Mouse (Mus musculus): ENCODE results near the gene Ttyh1. TPM values are rescaled to one million over a fixed set of nuclear protein-coding genes. Genes with fewer than 3 reads are reported as not detected.

Ttyh1 gene
- total RNA-seq (2017): 0.12 TPM in 1 of 2 replicates, not detected in the other

DNA sequence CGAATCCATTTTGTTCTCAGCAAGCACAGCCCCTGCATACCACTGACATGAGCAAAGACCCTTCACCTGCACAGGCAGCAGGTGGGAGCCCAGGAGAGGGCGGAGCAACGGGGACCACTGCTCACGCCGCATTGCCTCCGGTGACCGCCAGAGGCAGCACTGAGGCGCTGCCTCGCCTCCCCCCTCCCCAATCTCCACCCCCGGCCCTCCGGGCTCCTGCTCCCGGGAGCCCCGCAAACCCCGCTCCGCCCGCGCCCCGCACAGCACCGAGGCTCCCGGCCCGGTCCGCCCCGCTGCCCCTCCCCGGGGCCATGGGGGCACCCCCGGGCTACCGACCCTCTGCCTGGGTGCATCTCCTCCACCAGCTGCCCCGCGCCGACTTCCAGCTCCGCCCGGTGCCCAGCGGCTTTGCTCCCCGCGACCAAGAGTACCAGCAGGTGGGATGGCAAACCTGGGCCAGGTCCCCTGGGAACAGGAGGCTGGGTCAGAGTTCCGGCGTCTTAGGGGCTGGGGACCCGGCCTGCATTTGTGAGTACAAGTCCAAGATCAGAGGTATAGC is at the start of gene Ttyh1:
Gene Ttyh1, plus strand, starts transcription at position 65 of the 559 bp plus-strand sequence.
- no peak for ATAC-seq (ENCODE audit: extremely low read depth, insufficient number of reproducible peaks, low FRiP score, poor library complexity, severe bottlenecking)

DNA sequence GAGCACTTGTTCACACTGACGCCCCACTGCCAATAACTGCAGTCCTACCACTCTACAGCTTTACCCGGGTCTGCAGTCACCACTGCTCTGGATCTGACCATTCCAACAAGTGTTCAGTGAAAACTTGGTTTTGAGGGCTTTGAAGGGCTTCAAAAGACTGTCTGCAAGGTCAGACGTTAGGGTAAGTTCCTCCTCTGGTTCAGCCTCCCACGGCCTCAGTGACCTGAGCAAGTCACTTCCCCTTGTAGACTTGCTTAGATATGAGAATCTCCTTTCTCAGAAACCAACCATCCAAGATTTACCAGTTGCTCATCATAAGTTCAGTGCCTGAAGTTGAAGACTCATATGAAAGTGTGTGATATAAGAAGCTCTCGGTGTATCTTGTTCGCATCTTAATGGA is 48.1 kb upstream of the Ttyh1 start:
- ATAC-seq (ENCODE audit: extremely low read depth, insufficient number of reproducible peaks, low FRiP score, poor library complexity, severe bottlenecking): peak; percentile 59

DNA sequence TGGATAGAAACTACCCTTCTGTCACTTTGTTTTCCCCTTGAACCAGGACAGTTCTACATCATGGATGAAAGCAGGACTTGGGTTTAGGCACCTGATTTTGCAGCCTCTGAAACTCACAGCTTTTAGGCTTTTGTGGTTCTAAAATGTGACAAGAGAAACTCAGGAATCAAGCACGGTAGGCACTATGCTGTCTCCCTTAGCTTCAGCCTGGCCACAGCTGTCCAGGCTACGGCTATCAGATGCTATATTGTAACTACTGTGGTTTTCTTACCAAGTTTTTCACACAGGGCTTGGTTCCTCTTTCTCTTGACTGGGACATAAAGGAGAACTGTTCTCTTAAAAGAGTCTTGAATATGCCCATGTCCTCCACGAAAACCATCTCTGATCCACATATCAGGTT is 46.1 kb upstream of the Ttyh1 start:
- ATAC-seq (ENCODE audit: extremely low read depth, insufficient number of reproducible peaks, low FRiP score, poor library complexity, severe bottlenecking): peak; percentile 82

DNA sequence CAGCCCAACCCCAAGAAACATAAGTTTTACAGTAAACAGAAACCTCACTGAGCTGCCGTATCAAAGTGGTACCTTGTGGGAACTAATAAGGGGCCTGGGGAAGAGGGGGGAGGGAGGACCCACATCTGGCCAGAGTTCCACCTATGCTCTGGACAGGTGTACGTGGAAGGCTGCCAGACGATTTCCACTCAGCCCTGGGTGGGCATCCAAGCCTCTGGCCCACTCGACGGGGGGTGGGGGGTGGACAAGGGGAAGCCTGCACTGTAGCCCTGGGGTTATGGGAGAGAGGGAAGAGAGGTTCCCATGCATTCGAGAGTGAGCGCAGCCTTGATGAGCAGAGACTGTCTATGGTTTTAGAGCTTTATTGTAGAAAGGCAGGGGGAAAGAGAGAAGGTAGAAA is 39.7 kb upstream of the Ttyh1 start:
- no peak for ATAC-seq (ENCODE audit: extremely low read depth, insufficient number of reproducible peaks, low FRiP score, poor library complexity, severe bottlenecking)

DNA sequence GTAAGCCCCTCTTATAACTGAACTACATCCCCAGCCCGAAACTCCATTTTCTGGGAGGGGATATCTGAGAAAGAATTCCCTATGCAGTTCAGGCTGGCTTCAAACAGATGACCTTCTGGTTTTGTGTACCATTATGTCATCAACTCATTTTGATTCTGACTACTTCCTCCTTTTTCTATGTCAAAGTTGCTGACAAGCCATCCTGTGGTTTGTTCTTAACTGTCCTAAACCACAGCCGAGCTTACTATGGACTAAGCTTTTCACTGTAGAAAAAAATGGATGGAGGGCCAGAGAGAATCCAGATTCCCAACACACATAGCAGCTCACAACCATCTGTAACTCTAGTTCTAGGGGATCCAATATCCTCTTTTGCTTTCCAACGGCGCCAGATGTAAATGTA is 38.7 kb upstream of the Ttyh1 start:
- peak; percentile 81 for ATAC-seq (ENCODE audit: extremely low read depth, insufficient number of reproducible peaks, low FRiP score, poor library complexity, severe bottlenecking)

DNA sequence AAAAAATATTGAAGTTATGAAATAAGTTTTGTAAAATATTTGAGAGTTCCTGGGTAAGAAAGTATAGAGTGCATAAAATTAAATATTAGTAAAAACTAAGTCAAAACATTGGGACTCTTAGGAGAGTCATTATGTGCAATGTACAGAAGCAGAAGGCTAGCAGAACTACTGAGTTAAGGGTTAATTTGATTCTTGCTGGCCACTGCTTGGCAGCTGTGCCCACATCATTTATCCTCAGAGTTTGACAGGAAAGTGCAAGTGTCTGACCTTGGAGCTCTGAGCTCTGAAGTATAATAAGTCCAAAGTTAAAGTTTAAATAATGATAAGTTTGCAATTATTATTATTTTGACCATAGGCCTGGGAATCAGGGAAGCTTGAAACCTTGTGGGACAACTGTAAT is 37.5 kb upstream of the Ttyh1 start:
- ATAC-seq (ENCODE audit: extremely low read depth, insufficient number of reproducible peaks, low FRiP score, poor library complexity, severe bottlenecking): no peak

DNA sequence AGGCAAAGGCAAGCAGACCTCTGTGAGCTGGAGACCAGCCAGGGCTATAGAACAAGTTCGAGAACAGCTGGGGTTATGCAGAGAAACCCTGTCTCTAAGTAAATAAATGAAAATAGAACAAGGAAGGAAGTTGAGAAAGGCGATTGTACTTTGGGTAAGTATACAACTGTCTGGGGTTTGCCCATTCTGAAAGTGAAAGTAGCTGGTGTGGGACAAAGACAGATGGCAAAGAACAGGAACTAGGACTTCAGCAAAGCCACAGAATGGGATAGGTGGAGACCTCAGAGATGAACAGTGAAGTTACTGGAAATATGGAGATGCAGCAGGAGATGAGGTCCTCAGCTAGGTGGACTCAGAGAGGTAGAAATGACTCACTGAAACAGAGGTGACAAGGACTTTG is 36.4 kb upstream of the Ttyh1 start:
- peak; percentile 81 for ATAC-seq (ENCODE audit: extremely low read depth, insufficient number of reproducible peaks, low FRiP score, poor library complexity, severe bottlenecking)

DNA sequence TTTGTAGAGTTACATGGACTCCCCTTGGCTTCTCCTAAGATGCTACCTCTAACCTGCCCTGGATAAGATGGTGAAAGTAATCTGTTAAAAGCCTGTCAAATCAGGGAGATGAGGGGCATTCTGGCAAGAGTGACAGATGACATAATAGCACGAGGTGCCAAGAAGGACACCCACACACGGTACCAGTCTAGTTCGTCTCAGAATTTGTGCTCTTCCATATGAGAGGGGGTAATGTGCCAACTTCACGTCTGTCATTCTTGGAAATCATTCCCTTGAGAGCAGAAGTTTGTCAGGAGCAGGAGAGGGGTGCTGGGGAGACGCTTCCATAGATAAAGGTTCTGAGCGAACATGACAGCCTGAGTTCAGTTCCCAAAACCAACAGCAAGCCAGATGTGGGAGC is 35.0 kb upstream of the Ttyh1 start:
- ATAC-seq (ENCODE audit: extremely low read depth, insufficient number of reproducible peaks, low FRiP score, poor library complexity, severe bottlenecking): no peak

DNA sequence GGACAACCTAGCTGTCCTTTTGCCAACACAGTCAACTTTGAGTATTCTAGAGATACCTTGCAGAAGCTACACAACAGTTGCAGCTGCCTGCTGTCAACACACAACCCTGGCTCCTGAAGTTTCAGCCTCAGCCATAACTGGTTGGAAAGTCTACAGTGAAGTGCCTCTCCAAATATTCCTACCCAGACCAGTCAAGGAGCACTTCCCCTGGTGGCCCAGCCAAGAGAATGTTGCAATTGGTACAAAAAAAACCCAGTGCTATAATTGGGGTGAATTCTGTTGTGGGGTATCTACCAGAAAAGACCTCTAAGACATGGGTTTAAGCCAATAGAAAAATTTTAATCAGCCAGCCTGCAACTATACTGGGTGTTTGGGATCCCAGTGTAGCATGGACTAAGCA is 33.6 kb upstream of the Ttyh1 start:
- no peak for ATAC-seq (ENCODE audit: extremely low read depth, insufficient number of reproducible peaks, low FRiP score, poor library complexity, severe bottlenecking)

DNA sequence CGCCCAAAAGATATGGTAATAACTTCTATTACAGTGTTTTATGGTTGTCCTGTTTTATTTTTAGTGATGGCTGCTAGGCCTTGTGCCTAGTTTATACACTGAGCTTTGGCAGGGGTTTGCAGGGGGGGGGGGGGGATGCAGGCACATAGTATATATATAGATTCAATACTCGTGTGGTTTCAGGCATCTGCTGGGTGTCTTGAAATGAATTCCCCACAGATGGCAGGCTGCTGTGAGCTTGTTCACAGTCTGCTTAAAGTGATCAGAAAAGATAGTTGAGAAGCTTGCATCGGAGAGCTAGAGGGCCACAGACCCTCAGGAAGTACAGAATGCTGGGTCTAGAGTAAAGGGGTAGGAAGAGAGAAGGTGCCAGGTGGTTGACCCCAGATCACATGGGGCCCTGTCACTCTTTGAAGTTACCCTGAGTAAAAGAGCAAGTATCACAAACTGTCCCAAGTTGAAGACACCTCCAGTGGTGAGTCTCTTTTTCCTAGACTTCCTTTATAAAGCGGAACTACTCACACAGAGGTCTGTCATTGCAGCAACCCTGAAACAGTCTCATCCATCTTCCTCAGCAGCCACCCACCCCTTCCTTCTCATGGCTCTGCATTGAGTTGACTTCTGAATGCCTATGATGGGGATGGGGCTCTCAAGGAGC is 31.8 kb upstream of the Ttyh1 start:
- ATAC-seq (ENCODE audit: extremely low read depth, insufficient number of reproducible peaks, low FRiP score, poor library complexity, severe bottlenecking): peak; percentile 48

DNA sequence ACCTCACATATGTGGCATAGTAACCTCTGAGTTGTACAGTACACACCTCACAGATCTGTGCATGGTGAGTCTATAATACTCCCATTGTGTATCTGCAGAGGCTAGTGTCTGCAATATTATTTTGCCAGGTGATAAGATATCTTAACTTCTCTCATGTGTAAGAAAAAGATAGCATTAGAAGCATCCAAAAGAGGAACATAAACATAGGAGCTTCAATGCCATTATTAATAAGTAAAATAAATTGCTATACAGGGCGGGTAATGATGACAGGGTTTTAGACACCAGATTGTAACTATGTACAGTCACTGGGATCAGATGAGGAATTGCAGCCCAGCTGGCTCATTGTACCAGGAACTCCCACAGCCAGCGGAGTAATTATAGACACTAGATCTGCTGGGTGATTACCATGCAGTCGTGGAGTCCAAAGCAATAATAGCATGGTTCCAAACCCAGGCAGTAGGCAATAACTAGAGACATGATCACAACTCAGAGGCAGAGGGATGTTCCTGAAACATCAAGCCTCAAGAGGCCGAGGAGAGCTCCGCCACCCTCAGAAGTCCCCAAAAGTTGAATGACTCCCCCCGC is 31.2 kb upstream of the Ttyh1 start:
- no peak for ATAC-seq (ENCODE audit: extremely low read depth, insufficient number of reproducible peaks, low FRiP score, poor library complexity, severe bottlenecking)

DNA sequence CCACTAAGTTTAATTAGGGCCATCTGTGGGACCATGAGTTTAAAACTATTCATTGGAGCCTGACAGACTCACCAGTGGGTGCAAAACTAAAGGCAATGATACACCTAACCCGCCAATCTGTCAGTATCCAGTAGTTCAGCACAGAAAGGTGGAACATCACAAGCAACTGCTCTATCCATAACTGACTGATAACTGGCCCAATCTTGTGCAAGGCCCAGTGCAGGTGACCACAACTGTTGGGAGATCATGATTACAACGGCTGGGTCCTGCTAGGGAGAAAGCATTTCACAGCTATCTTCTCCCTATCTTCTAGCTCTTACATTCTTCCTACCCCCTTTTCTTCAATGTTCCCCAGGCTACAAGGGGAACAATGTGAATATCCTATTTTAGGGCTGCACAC is 30.5 kb upstream of the Ttyh1 start:
- ATAC-seq (ENCODE audit: extremely low read depth, insufficient number of reproducible peaks, low FRiP score, poor library complexity, severe bottlenecking): no peak

DNA sequence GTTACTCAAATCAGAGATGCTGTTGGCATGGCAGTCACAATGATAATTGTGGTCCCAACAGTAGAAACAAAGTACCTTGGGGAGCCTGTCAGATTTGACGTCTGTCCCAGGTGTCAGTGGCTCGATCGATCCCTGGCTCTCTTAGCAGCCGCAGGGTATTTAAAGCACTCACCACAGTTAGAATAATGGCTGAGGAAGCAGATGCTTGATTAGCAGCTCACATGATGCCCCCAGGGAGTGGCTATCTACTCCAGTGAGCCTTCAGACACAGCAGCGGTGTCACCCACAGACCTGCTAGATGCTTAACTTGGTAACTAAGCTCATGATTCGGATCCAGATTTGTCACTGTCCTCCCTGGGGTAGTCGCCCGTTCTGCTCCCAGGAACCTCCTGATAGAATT is 28.0 kb upstream of the Ttyh1 start:
- peak; percentile 48; the same call in 1 of the 2 replicates for ATAC-seq (ENCODE audit: extremely low read depth, insufficient number of reproducible peaks, low FRiP score, poor library complexity, severe bottlenecking)

DNA sequence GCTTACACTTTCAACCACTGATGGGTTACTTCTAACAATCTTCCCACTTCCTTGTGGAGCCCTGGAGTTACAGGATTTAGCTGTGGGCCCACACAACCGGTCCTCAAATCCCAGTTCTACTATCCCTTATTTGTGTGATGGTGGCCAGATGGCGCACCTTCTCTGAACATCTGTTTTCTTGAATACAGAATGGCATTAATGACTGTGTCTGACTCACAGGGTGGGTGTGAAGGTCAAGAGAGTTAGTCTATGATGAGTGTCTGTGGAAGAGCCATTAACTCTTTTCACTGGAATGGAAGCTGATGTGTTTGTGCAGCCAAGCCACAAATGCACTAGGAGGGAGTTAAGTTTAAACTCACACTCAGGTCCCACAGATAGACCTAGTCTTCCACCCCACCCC is 20.9 kb upstream of the Ttyh1 start:
- no peak for ATAC-seq (ENCODE audit: extremely low read depth, insufficient number of reproducible peaks, low FRiP score, poor library complexity, severe bottlenecking)

DNA sequence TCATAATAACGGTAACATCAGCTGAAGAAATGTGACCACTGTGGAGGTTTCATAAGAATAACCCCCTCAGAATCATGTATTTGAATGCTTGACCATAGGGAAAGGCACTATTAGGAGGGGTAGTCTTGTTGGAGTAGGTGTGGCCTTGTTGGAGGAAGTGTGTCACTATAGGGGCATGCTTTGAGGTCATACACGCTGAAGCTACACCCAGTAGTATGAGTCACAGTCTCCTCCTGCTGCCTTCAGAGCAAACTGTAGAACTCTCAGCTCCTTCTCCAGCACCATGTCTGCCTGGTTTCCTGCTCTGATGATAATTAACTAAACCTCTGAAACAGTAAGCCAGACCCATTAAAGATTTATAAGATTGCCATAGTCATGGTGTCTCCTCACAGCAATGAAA is 20.4 kb upstream of the Ttyh1 start:
- ATAC-seq (ENCODE audit: extremely low read depth, insufficient number of reproducible peaks, low FRiP score, poor library complexity, severe bottlenecking): peak; percentile 55; the same call in 1 of the 2 replicates

DNA sequence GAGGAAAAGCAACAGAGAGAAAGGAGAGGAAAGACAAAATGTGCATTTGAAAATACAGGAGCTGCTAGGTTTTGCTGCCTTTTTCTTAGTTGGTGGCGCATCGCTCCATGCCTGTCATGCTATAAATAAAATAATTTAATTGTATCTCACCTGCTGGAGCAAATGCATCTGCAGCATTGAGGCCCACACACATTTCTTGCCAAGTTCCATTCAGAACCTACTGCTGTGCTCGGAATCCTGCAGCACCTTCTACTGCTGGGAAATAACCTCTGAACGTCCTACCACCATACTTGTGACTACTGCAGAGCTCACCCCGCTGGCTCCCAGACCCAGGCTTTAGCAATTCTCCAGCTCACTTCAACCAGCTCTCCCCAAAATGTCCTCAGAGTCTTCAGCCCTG is 18.1 kb upstream of the Ttyh1 start:
- ATAC-seq (ENCODE audit: extremely low read depth, insufficient number of reproducible peaks, low FRiP score, poor library complexity, severe bottlenecking): no peak

DNA sequence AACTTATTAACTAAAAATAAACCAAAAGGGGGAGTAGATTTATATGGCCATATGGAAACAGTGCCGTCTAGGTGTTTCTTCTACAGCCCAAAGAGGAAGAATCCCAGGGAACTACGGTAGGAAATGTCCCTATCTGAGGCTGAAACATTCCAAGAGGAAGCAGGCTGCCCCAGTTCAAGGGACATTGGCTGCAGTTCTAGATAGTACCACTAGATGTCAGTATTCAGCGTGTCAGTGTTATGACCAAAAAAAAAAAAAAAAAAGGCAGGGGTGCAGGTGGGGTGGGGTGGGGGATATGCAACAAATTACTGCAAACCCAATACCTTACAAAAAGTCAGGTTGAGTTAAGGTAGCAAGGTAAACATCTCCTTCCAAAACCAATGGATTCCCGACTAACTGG is 15.8 kb upstream of the Ttyh1 start:
- ATAC-seq (ENCODE audit: extremely low read depth, insufficient number of reproducible peaks, low FRiP score, poor library complexity, severe bottlenecking): peak; percentile 75; the same call in 1 of the 2 replicates

DNA sequence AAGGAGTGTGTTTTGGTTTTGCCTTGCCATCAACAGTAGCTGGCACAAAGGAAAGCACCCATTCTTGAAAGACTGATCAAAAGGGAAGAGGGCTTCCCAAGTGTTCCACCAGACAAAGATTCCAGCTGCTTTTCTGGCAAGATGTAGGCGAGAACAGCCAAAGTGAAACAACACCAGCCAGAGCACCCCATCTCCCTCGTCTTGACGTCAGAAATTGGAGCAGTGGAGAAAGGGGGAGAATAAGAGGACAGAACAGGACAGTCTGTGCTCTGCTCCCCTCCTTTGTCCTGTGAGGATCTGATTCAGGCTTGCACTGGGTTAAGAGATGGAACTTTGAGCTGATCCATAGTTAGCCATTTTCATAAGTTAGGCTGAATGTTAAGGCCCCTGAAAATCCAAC is 7.4 kb upstream of the Ttyh1 start:
- ATAC-seq (ENCODE audit: extremely low read depth, insufficient number of reproducible peaks, low FRiP score, poor library complexity, severe bottlenecking): no peak

DNA sequence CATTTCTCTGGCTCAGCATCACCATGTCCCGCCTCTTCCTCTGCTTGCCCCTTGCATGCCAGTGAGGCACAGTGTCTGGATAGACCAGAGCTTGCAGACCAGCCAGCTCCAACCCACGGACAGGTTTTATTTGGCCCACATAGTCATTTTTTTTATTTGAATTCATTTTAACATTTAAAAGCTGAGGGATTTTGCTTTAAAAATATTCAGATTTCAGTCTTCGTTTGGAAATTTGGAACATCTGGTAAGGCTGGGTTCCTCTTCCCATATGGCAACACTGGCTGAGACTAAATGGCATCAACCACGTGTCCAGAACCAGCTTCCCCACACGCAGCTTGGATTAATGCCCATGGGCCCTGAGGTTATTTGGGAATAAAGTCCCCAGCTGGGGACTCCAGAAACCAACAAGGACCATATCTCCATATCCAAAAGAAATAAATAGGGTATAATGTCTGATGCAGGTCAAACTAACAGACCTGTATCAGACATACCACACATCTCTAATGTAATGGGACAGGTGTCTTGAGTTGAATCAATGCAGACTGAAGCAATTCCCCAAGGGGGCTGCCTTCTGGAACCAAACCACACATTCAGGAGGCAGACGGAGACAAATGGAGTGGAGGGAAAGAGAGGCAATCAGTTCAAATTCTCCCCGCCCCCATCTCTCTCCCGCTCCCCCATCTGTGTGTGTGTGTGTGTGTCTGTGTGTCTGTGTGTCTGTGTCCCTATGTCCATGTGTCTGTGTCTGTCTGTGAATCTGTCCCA is 2.0 kb upstream of the Ttyh1 start:
- ATAC-seq (ENCODE audit: extremely low read depth, insufficient number of reproducible peaks, low FRiP score, poor library complexity, severe bottlenecking): no peak

Measured in neutrophil, adult 5-6 weeks (primary cell).